Mouse (Mus musculus) CH12.LX (cell line): ENCODE measurements around the gene Gm10799.

Experiments used
- CHD2 ChIP-seq: IDR thresholded peaks from 2 replicates; pipeline ENCODE4 v1.6.1; 2011; ENCODE audit warnings: low read length, improper control_type of control experiment
- CTCF ChIP-seq, 2 experiments: IDR thresholded peaks in 1 of 2; conservative IDR thresholded peaks in 1 of 2; 2 replicates each; pipeline ENCODE4 v1.5.1; 2011 to 2012; ENCODE audit warnings: low read depth in 2 of 2, low read length in 2 of 2, improper control_type of control experiment in 1 of 2, inconsistent platforms in 1 of 2, mild to moderate bottlenecking in 1 of 2, moderate library complexity in 1 of 2
- ELF1 ChIP-seq: IDR thresholded peaks from 2 replicates; pipeline ENCODE4 v1.6.1; 2014; ENCODE audit warnings: low read depth, mild to moderate bottlenecking, inconsistent platforms, low read length, improper control_type of control experiment
- MAFK ChIP-seq: IDR thresholded peaks from 2 replicates; pipeline ENCODE4 v1.6.1; 2011; ENCODE audit warnings: low read length, improper control_type of control experiment; ENCODE audit not compliant: insufficient replicate concordance
- ZC3H11A ChIP-seq: IDR thresholded peaks from 2 replicates; pipeline ENCODE4 v1.6.1; 2012; ENCODE audit warnings: low read depth, mild to moderate bottlenecking, inconsistent platforms, low read length, improper control_type of control experiment

DNA sequence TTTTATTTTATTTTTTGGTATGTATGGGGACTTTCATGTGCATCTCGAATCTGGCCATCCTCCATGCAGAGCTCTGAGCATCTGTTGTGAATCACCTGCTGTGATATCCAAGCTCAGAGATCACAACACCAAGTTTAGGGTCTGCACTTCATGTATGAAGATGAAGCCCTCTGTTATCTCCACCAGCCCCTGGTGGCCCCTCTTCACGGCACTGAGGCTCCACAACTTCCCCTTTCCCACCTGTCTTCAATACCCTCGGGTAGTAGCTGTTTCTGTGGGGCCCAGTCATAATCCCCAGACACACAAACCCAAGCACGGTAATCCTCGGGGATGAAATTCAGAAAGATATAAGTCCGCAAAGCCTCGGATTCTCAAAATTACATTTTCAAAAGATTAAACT, 45.3 kb downstream of the Gm10799 start:
- TF ChIP-seq ELF1, result no peak
- TF ChIP-seq MAFK, result no peak
- TF ChIP-seq CTCF (conservative IDR thresholded peaks at IDR 0.05 in 1 of 2, IDR thresholded peaks at IDR 0.05 in 1 of 2; ENCODE audit: low read depth in 2 of 2, low read length in 2 of 2), result no peak
- TF ChIP-seq ZC3H11A, result no peak
- no peak for TF ChIP-seq CHD2
